ENCODE assay signal across 10 mouse cellular contexts in the genomic region with DNA sequence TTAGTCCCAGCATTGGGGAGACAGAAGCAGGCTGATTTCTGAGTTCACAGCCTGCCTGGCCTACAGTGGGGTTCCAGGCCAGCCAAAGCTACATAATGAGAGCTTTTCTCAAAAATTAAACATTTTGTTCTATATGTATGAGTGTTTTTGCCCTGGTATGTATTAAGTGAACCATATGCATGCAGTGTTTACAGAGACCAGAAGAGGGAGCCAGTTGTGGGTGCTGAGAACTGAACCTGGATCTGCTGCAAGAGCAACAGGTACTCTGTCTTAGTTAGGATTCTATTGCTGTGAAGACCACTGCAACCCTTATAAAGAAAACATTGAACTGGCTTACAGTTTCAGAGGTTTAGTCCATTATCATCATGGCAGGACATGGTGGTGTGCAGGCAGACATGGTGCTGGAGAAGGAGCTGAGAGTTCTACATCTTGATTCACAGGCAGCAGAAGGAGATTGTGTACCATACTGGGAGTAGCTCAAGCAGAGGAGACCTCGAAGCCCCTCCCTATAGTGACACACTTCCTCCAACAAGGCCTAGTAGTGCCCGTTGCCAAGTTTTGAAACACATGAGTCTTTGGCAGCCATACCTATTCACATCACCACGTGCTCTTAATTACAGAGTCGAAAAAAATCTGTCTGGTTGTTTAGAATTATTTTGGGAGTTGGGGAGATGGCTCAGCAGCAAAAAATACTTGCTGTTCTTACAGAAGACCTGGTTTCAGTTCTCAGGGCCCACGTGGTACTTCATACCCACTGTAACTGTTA. TPM values are rescaled to one million over a fixed set of nuclear protein-coding genes. Genes with fewer than 3 reads are reported as not detected.
DNase-seq lines count a peak whose midpoint lies in the region; ATAC-seq and TF ChIP-seq lines count a peak whose summit lies in the region.
"Had no signal": no experiment of that assay in that cellular context is flagged by ENCODE, and none has a peak within 500 bp of the region (broad histone marks: within the 10 kb centered on the region; RNA-seq: fewer than 3 reads in every experiment).

No protein-coding gene starts in this region.

- no peak overlapping the region for H3K4me3 ChIP-seq in hindbrain, postnatal 0 days (ENCODE audit: low read length)
- no peak overlapping the region for H3K4me3 ChIP-seq in hindbrain, embryonic 16.5 days (ENCODE audit: low read length)
- no peak overlapping the region for H3K4me3 ChIP-seq in thymus, adult 2 months (ENCODE audit: control insufficient read depth, insufficient read depth, low read length)
- H3K4me3 ChIP-seq: erythroblast, embryonic 14.5 days; limb, embryonic 15.5 days had no signal

- TF ChIP-seq CTCF in hindbrain, postnatal 0 days (IDR thresholded peaks at IDR 0.05; ENCODE audit: low read depth) = peak; percentile 58
- no peak for TF ChIP-seq CTCF in thymus, adult 2 months (IDR thresholded peaks at IDR 0.05; ENCODE audit: borderline replicate concordance, control insufficient read depth, extremely low read depth, insufficient read depth, low read length, poor library complexity)

- peak; percentile 30 for DNase-seq in hindbrain, postnatal 0 days (ENCODE audit: low spot score)
- DNase-seq in thymus, adult 2 months = peak; percentile 23
- DNase-seq in thymus, adult 18-20 months = no peak
- DNase-seq in embryo, embryonic 10.5 days (ENCODE audit: low spot score) = peak; percentile 64
- peak; percentile 32 for DNase-seq in thymus, postnatal 14 days
- DNase-seq in ovary, adult 18-20 months (ENCODE audit: low spot score) = no peak
- no peak for DNase-seq in gastrocnemius, postnatal 25 days

- no peaks in the 10 kb centered on the region for H3K9me3 ChIP-seq in hindbrain, postnatal 0 days (ENCODE audit: low read length)
- no peaks in the 10 kb centered on the region for H3K9me3 ChIP-seq in hindbrain, embryonic 16.5 days (ENCODE audit: control insufficient read depth, low read length)
- H3K9me3 ChIP-seq: limb, embryonic 15.5 days had no signal

- H3K4me2 ChIP-seq in hindbrain, postnatal 0 days (ENCODE audit: low read depth, low read length) = no peak overlapping the region
- H3K4me2 ChIP-seq in hindbrain, embryonic 16.5 days (ENCODE audit: low read length) = no peak overlapping the region
- H3K4me2 ChIP-seq: limb, embryonic 15.5 days had no signal

- no peaks in the 10 kb centered on the region for H3K4me1 ChIP-seq in hindbrain, postnatal 0 days (ENCODE audit: insufficient read depth, low read length)
- H3K4me1 ChIP-seq in hindbrain, embryonic 16.5 days (ENCODE audit: control insufficient read depth, insufficient read depth, low read depth, low read length) = peaks cover 4% of the 10 kb centered on the region
- no peaks in the 10 kb centered on the region; the same call in 1 of the 2 replicates for H3K4me1 ChIP-seq in thymus, adult 2 months (replicated peaks; ENCODE audit: control insufficient read depth, insufficient read depth, low read length)

- H3K27me3 ChIP-seq in hindbrain, postnatal 0 days (ENCODE audit: insufficient read depth, low read length) = no peaks in the 10 kb centered on the region
- H3K27me3 ChIP-seq in hindbrain, embryonic 16.5 days (replicated peaks; ENCODE audit: control insufficient read depth, insufficient read depth, low read length) = peaks cover 5% of the 10 kb centered on the region; the same call in 1 of the 2 replicates
- peaks cover 5% of the 10 kb centered on the region; the same call in 1 of the 2 replicates for H3K27me3 ChIP-seq in thymus, adult 2 months (ENCODE audit: control insufficient read depth, insufficient read depth, low read length)

- H3K27ac ChIP-seq in hindbrain, postnatal 0 days = no peak overlapping the region
- H3K27ac ChIP-seq in hindbrain, embryonic 16.5 days (ENCODE audit: low read depth, low read length) = no peak overlapping the region
- H3K27ac ChIP-seq in thymus, adult 2 months (ENCODE audit: control insufficient read depth, insufficient read depth, low read length) = no peak overlapping the region
- H3K27ac ChIP-seq: limb, embryonic 15.5 days had no signal

- no peak for ATAC-seq in hindbrain, postnatal 0 days
- no peak for ATAC-seq in hindbrain, embryonic 16.5 days

- no peak for TF ChIP-seq POLR2A in thymus, adult 2 months (IDR thresholded peaks at IDR 0.05; ENCODE audit: control insufficient read depth, extremely low read depth, insufficient read depth, low read length, poor library complexity)

- WGBS in hindbrain, postnatal 0 days = 72% methylated on average over 5 of the region's 5 CpGs
- WGBS in hindbrain, embryonic 16.5 days = 75% methylated on average over 5 of the region's 5 CpGs
- WGBS in thymus, adult 2 months = 84% methylated on average over 5 of the region's 5 CpGs

- H3K36me3 ChIP-seq in hindbrain, postnatal 0 days (ENCODE audit: insufficient read depth, low read length) = no peaks in the 10 kb centered on the region
- H3K36me3 ChIP-seq in hindbrain, embryonic 16.5 days (ENCODE audit: control insufficient read depth, insufficient read depth, low read length) = no peaks in the 10 kb centered on the region
- H3K36me3 ChIP-seq in thymus, adult 2 months (ENCODE audit: control insufficient read depth, insufficient read depth, low read length) = no peaks in the 10 kb centered on the region
- H3K36me3 ChIP-seq: limb, embryonic 15.5 days had no signal

- no peak overlapping the region for H3K9ac ChIP-seq in hindbrain, postnatal 0 days (replicated peaks; ENCODE audit: low read length)
- H3K9ac ChIP-seq in hindbrain, embryonic 16.5 days (ENCODE audit: low read depth, low read length) = no peak overlapping the region
- H3K9ac ChIP-seq: limb, embryonic 15.5 days had no signal

RNA-seq across cellular contexts. Expression of a gene that starts 28.2 kb away (rescaled TPM):
- 112 and 118 TPM in 2 replicates for total RNA-seq in hindbrain, postnatal 0 days (2014; rRNA removed)
- polyA plus RNA-seq in hindbrain, postnatal 0 days (2015; fragmentation: Nextera tagmentation; extraction: Ambion mirVana) = 198 and 204 TPM in 2 replicates
- 172 and 174 TPM in 2 replicates for polyA plus RNA-seq in hindbrain, embryonic 16.5 days (2015; fragmentation: Nextera tagmentation; extraction: Ambion mirVana)
- 120 and 126 TPM in 2 replicates for polyA plus RNA-seq in thymus, adult 2 months (2012; rRNA removed)
- 100 to 1,000 TPM; 130 to 138 TPM for total RNA-seq in gastrocnemius, postnatal 25 days (2021)

RNA-seq across cellular contexts. Expression of a gene that starts 34.8 kb away (rescaled TPM):
- total RNA-seq in hindbrain, postnatal 0 days (2014; rRNA removed) = 71.1 and 72.3 TPM in 2 replicates
- 45.9 and 54.0 TPM in 2 replicates for polyA plus RNA-seq in hindbrain, postnatal 0 days (2015; fragmentation: Nextera tagmentation; extraction: Ambion mirVana)
- polyA plus RNA-seq in hindbrain, embryonic 16.5 days (2015; fragmentation: Nextera tagmentation; extraction: Ambion mirVana) = 48.1 and 59.7 TPM in 2 replicates
- 563 and 715 TPM in 2 replicates for polyA plus RNA-seq in thymus, adult 2 months (2012; rRNA removed)
- 10 to 100 TPM; 26.0 to 26.4 TPM for total RNA-seq in gastrocnemius, postnatal 25 days (2021)

RNA-seq across cellular contexts. Expression of a gene that starts 46.7 kb away (rescaled TPM):
- total RNA-seq in hindbrain, postnatal 0 days (2014; rRNA removed) = 0.25 and 6.3 TPM in 2 replicates
- polyA plus RNA-seq in hindbrain, postnatal 0 days (2015; fragmentation: Nextera tagmentation; extraction: Ambion mirVana) = 0.47 and 0.50 TPM in 2 replicates
- 0.36 and 0.88 TPM in 2 replicates for polyA plus RNA-seq in hindbrain, embryonic 16.5 days (2015; fragmentation: Nextera tagmentation; extraction: Ambion mirVana)
- 6.8 and 7.2 TPM in 2 replicates for polyA plus RNA-seq in thymus, adult 2 months (2012; rRNA removed)
- total RNA-seq in gastrocnemius, postnatal 25 days (2021) = under 1 TPM; 0.26 to 0.59 TPM

RNA-seq across cellular contexts. Expression of a gene that starts 47.6 kb away (rescaled TPM):
- 27.7 and 34.2 TPM in 2 replicates for total RNA-seq in hindbrain, postnatal 0 days (2014; rRNA removed)
- 22.3 and 25.1 TPM in 2 replicates for polyA plus RNA-seq in hindbrain, postnatal 0 days (2015; fragmentation: Nextera tagmentation; extraction: Ambion mirVana)
- 37.1 and 38.9 TPM in 2 replicates for polyA plus RNA-seq in hindbrain, embryonic 16.5 days (2015; fragmentation: Nextera tagmentation; extraction: Ambion mirVana)
- polyA plus RNA-seq in thymus, adult 2 months (2012; rRNA removed) = 90.6 and 141 TPM in 2 replicates
- total RNA-seq in gastrocnemius, postnatal 25 days (2021) = 10 to 100 TPM in 1 of 2 experiments, 1 to 10 TPM in 1; 8.8 to 10.6 TPM

RNA-seq across cellular contexts. Expression of a gene that starts 50.8 kb away (rescaled TPM):
- total RNA-seq in hindbrain, postnatal 0 days (2014; rRNA removed) = 62.5 and 66.1 TPM in 2 replicates
- 106 TPM in 2 replicates for polyA plus RNA-seq in hindbrain, postnatal 0 days (2015; fragmentation: Nextera tagmentation; extraction: Ambion mirVana)
- 136 and 137 TPM in 2 replicates for polyA plus RNA-seq in hindbrain, embryonic 16.5 days (2015; fragmentation: Nextera tagmentation; extraction: Ambion mirVana)
- 127 and 134 TPM in 2 replicates for polyA plus RNA-seq in thymus, adult 2 months (2012; rRNA removed)
- 100 to 1,000 TPM; 131 to 139 TPM for total RNA-seq in gastrocnemius, postnatal 25 days (2021)

Comparison
In these comparisons a context has a peak if more than half of its experiments do, and no peak if none do; other contexts are left out.
1. DNase-seq: peak in hindbrain, postnatal 0 days (single experiment), thymus, adult 2 months (single experiment), embryo, embryonic 10.5 days (single experiment) and thymus, postnatal 14 days (single experiment); none in thymus, adult 18-20 months (0 of 2), ovary, adult 18-20 months (single experiment) and gastrocnemius, postnatal 25 days (single experiment).